Mouse (Mus musculus) kidney, embryonic 15.5 days (tissue): ENCODE data around the gene Capn8. TPM values are rescaled to one million over a fixed set of nuclear protein-coding genes. Genes with fewer than 3 reads are reported as not detected.

ENCODE experiments used
- ATAC-seq: fragments of 200-750 bp; cut with Nextera tagmentation; replicated peaks from 2 replicates; pipeline ENCODE4 v1.8.0; 2017; ENCODE audit warnings: moderate TSS enrichment; ENCODE audit not compliant: low FRiP score
- H3K27ac ChIP-seq: fragments of 300-500 bp; sonication (generic); 2 replicates; pipeline ENCODE4 v1.5.1; 2015; ENCODE audit warnings: mild to moderate bottlenecking, inconsistent platforms
- H3K27me3 ChIP-seq: fragments of 300-500 bp; sonication (generic); 2 replicates; pipeline ENCODE4 v1.6.1; 2015; ENCODE audit warnings: inconsistent platforms
- H3K36me3 ChIP-seq: fragments of 300-500 bp; sonication (generic); 2 replicates; pipeline ENCODE4 v1.6.1; 2015; ENCODE audit warnings: inconsistent platforms
- H3K4me1 ChIP-seq: fragments of 300-500 bp; sonication (generic); 2 replicates; pipeline ENCODE4 v1.6.1; 2015; ENCODE audit warnings: inconsistent platforms
- H3K4me2 ChIP-seq: fragments of 300-500 bp; sonication (generic); 2 replicates; pipeline ENCODE4 v1.6.1; 2015; ENCODE audit warnings: moderate library complexity, mild to moderate bottlenecking, inconsistent platforms
- H3K4me3 ChIP-seq: fragments of 300-500 bp; sonication (generic); replicated peaks from 2 replicates; pipeline ENCODE4 v1.5.1; 2015; ENCODE audit warnings: mild to moderate bottlenecking, inconsistent platforms
- H3K9ac ChIP-seq: fragments of 300-500 bp; sonication (generic); 2 replicates; pipeline ENCODE4 v1.6.1; 2015; ENCODE audit warnings: mild to moderate bottlenecking, inconsistent platforms
- H3K9me3 ChIP-seq: fragments of 300-500 bp; sonication (generic); replicated peaks from 2 replicates; pipeline ENCODE4 v1.6.1; 2016; ENCODE audit warnings: inconsistent platforms
- WGBS: fragments of 180-500 bp; shearing (Covaris S2); methylation state at CpG from one replicate; pipeline ENCODE4 v1.1.7; 2015; ENCODE audit warnings: mixed read lengths; 5-methylcytosine and 5-hydroxymethylcytosine counted together
- polyA plus RNA-seq: library from polyadenylated mRNA; unstranded; fragments of >200 nt; fragmentation: Nextera tagmentation; extraction: Ambion mirVana; gene quantifications from 2 replicates; pipeline ENCODE4 v1.2.1, GENCODE M21; 2015

Capn8 gene
- polyA plus RNA-seq = 0.19 TPM in 1 of 2 replicates, not detected in the other

GRCm38 (mm10) chr1:182564408-182565120 is at the start of gene Capn8:
Capn8 (plus strand) TSS chr1:182565007.
- H3K4me3 ChIP-seq = no peak within 1 kb of the TSS
- no peaks in the 10 kb centered on the region for H3K36me3 ChIP-seq
- 80% methylated on average over 5 of the region's 5 CpGs for WGBS
- H3K9ac ChIP-seq = no peak within 1 kb of the TSS
- H3K9me3 ChIP-seq = no peaks in the 10 kb centered on the region
- peaks cover 18% of the 10 kb centered on the region for H3K4me1 ChIP-seq
- H3K4me2 ChIP-seq = no peak within 1 kb of the TSS
- ATAC-seq = no peak
- no peak within 1 kb of the TSS for H3K27ac ChIP-seq
- 0 out of 2 replicates have a peak, but pooled peaks cover 3% of the 10 kb centered on the region for H3K27me3 ChIP-seq

DNA sequence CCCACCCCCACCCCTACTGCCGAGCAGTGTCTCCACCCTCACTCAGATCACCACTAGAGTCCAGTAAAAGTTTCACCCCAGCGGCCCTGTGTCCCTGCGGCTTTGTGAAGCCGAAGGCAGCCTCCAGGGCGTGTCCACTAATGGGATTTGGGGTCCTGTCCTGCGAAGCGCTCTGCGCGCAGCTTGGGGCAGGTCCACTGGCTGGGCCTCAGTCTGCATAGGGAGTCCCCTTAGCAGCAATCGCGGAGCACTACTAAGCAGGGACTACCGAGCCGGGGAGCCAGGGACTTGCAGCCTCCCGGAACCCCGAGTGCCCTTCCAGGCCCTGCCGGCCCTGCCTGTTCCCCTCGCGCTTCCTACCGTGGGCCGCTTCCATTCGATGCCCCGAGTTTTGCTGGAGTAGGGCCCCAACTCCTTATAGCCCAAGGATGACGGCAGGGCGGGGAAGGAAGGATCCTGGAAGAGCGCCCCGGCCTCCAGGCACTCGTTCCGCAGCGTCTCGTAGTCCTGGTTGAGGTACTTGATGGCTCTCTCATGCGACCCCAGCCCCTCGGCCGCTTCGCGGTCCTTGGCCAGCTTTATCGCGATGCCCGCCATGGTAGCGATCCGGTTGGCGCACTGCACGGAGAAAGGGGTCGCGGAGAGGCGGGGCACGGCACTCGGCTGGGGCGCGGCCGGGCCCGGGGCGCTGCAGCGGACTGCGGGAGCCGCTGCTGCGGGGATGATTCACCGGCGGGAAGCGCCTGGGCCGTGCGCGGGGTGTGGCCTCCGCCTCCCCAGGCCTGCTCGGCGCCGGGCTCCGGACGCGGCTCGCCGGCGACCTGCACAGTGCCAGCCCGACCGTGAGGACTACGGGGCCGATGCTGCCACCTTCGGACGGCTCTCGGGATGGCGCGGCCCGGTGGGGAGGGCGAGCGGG is 47.8 kb upstream of the Capn8 start, which contains the start of gene Capn2:
Gene Capn2, minus strand, starts transcription at position 851 of the 919 bp plus-strand sequence.
- Histone ChIP-seq H3K27ac (peak within 1 kb of the TSS; percentile 93), H3K9ac (peak within 1 kb of the TSS; percentile 93), H3K4me3 (peak within 1 kb of the TSS; percentile 82), H3K9me3 (no peaks in the 10 kb centered on the region), H3K36me3 (peaks cover 15% of the 10 kb centered on the region), H3K4me1 (peaks cover 71% of the 10 kb centered on the region), H3K4me2 (peak within 1 kb of the TSS; percentile 82), H3K27me3 (no peaks in the 10 kb centered on the region)
- under 1% methylated on average over 81 of the region's 84 CpGs for WGBS
- ATAC-seq = peak; percentile 93

DNA sequence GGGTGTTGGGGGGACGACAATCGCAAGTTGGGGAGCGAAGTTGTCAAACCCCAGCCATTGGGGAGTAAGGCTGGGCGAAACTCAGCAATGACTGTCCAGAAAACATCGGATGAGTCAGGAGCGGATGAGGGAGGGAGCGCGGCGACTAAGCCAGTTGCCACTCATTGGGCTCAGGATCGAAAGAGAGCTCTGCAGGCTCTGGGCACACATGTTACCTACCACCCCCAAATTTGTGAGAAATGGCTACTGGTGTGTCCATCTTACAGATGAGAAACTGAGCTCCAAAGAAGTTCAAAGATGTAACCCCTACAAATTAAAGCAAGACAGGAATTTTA is 47.2 kb upstream of the Capn8 start:
- Histone ChIP-seq H3K36me3 (peaks cover 8% of the 10 kb centered on the region), H3K27ac (peak overlapping the region; percentile 93), H3K4me1 (peaks cover 71% of the 10 kb centered on the region), H3K27me3 (no peaks in the 10 kb centered on the region), H3K4me3 (peak overlapping the region; percentile 82), H3K9me3 (no peaks in the 10 kb centered on the region), H3K9ac (peak overlapping the region; percentile 93), H3K4me2 (peak overlapping the region; percentile 82)
- 2% methylated on average over 10 of the region's 10 CpGs for WGBS
- peak; percentile 10; the same call in 1 of the 2 replicates for ATAC-seq

DNA sequence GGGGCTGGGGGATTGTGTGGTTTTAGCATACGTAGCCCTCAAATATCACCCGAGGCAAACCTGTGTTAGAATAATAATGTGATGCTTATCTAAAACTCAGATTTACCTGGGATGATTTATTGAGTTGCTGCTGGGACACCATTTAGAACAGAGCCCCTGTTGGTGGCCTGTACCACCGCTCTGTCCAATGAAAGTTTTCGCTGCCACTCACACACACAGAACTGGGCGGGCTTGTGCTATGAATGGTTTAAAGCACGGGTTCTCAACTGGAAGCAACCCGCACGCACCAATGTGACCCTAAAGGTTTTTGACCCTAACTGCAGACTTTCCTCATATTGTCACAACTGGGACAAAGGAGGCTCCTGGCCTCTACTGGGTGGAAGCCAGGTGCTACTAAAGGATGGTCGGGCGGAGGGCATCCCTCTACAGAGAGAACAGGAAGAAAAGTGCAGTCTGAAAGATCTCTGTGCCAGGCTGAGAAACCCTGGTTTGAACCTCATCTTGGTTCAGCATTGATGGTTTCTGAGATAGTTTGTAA is 46.6 kb upstream of the Capn8 start:
- peaks cover 66% of the 10 kb centered on the region for H3K4me1 ChIP-seq
- H3K4me2 ChIP-seq = peak overlapping the region; percentile 82
- H3K9ac ChIP-seq = no peak overlapping the region

GRCm38 (mm10) chr1:182518811-182519210 is 46.0 kb upstream of the Capn8 start:
- Histone ChIP-seq H3K4me1 (peaks cover 62% of the 10 kb centered on the region), H3K9ac (no peak overlapping the region), H3K36me3 (peaks cover 7% of the 10 kb centered on the region; the same call in 1 of the 2 replicates), H3K4me2 (no peak overlapping the region), H3K4me3 (no peak overlapping the region), H3K27me3 (no peaks in the 10 kb centered on the region), H3K27ac (no peak overlapping the region), H3K9me3 (no peaks in the 10 kb centered on the region)
- no peak for ATAC-seq
- WGBS = 83% methylated on average over 6 of the region's 6 CpGs

More for the DNA sequence above, 46.6 kb upstream of the Capn8 start:
- Histone ChIP-seq H3K4me3 (peak overlapping the region; percentile 82), H3K9me3 (no peaks in the 10 kb centered on the region), H3K27me3 (no peaks in the 10 kb centered on the region), H3K36me3 (peaks cover 7% of the 10 kb centered on the region; the same call in 1 of the 2 replicates), H3K27ac (no peak overlapping the region)
- no peak for ATAC-seq
- 64% methylated on average over 10 of the region's 10 CpGs for WGBS

GRCm38 (mm10) chr1:182519341-182519740 is 45.5 kb upstream of the Capn8 start:
- H3K27me3 ChIP-seq = no peaks in the 10 kb centered on the region

DNA sequence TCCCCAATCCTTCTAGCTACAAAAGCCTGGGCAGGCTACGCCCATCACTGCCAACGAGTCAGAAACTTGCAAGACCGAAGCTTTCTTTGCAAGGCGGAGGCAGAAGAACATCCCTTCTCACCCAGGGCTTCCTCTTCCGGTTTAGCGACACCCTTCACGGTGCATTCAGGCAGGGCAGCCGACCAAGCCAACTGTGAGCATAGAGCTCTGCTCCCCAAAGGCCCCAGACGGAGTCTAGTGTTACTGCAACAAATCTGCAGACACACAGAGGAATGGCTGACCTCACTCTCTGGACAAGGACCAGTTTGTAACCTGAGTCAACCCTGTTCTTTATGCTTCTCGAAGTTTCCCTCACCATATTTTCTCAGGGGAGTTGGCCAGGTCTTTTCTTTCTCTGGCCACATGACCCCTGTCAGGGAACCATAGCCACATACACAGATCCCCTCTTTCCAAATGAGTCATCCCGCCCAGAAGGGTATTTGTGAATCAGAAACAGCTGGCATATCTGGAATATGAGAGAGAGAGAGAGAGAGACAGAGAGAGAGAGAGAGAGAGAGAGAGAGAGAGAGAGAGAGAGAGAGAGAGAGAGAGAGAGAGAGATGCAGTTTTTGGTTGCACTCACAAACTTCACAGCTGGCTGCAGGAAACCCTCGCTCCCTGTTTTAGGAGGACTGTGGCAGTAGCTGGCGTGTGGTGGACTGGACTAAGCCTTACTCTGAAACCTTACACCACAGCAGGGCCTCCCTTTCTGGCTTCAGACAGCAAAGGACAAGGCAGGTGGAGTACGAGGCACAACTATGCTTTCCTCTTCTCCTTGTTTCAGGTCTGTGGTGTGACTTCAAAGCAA is 44.5 kb upstream of the Capn8 start:
- no peak overlapping the region for H3K9ac ChIP-seq
- peak; percentile 55 for ATAC-seq
- no peak overlapping the region; the same call in 1 of the 2 replicates for H3K4me3 ChIP-seq
- H3K4me2 ChIP-seq = peak overlapping the region; percentile 32
- 0 out of 2 replicates have a peak, but pooled peaks cover under 1% of the 10 kb centered on the region for H3K36me3 ChIP-seq
- WGBS = 14% methylated on average over 14 of the region's 14 CpGs
- H3K9me3 ChIP-seq = no peaks in the 10 kb centered on the region
- peak overlapping the region; percentile 89 for H3K27ac ChIP-seq
- peaks cover 52% of the 10 kb centered on the region for H3K4me1 ChIP-seq
- H3K27me3 ChIP-seq = no peaks in the 10 kb centered on the region

More at GRCm38 (mm10) chr1:182519341-182519740, 45.5 kb upstream of the Capn8 start:
- H3K4me3 ChIP-seq = no peak overlapping the region
- H3K4me1 ChIP-seq = peaks cover 57% of the 10 kb centered on the region
- H3K36me3 ChIP-seq = peaks cover 5% of the 10 kb centered on the region; the same call in 1 of the 2 replicates
- H3K4me2 ChIP-seq = 0 out of 2 replicates have a peak overlapping the region, but pooled peaks have one; percentile 32
- H3K9ac ChIP-seq = no peak overlapping the region
- H3K9me3 ChIP-seq = no peaks in the 10 kb centered on the region
- ATAC-seq = no peak
- 72% methylated on average over 5 of the region's 5 CpGs for WGBS
- H3K27ac ChIP-seq = peak overlapping the region; percentile 89

GRCm38 (mm10) chr1:182520938-182521500 is 43.8 kb upstream of the Capn8 start:
- Histone ChIP-seq H3K9me3 (no peaks in the 10 kb centered on the region), H3K4me1 (peaks cover 45% of the 10 kb centered on the region), H3K4me3 (no peak overlapping the region), H3K27ac (peak overlapping the region; percentile 89), H3K9ac (no peak overlapping the region), H3K27me3 (no peaks in the 10 kb centered on the region), H3K4me2 (no peak overlapping the region), H3K36me3 (no peaks in the 10 kb centered on the region)
- 62% methylated on average over 8 of the region's 8 CpGs for WGBS
- ATAC-seq = no peak

DNA sequence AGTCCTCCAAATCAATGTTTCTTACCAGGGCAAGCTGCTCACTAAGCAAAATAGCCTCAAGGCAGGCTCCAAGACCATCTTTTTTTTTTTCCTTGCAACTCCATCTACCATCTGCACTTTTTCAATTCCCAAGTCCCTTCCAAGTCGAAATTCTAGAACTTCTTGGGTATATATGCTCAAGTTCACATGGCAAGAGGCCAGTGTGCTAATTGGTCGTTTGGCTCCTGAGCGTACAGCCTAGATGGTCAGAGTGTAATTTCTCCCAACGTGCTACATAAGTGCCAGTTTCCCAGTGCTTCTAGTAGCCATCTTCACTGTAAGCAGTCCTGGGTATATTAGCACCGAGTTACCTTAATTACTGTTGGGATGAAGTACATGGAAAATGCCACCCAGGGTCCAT is 41.8 kb upstream of the Capn8 start:
- Histone ChIP-seq H3K27me3 (peaks cover 12% of the 10 kb centered on the region; the same call in 1 of the 2 replicates), H3K4me2 (no peak overlapping the region), H3K9ac (no peak overlapping the region), H3K9me3 (no peaks in the 10 kb centered on the region), H3K27ac (no peak overlapping the region), H3K4me1 (peaks cover 48% of the 10 kb centered on the region), H3K36me3 (no peaks in the 10 kb centered on the region), H3K4me3 (no peak overlapping the region)
- WGBS = 83% methylated on average over 5 of the region's 5 CpGs
- no peak for ATAC-seq

DNA sequence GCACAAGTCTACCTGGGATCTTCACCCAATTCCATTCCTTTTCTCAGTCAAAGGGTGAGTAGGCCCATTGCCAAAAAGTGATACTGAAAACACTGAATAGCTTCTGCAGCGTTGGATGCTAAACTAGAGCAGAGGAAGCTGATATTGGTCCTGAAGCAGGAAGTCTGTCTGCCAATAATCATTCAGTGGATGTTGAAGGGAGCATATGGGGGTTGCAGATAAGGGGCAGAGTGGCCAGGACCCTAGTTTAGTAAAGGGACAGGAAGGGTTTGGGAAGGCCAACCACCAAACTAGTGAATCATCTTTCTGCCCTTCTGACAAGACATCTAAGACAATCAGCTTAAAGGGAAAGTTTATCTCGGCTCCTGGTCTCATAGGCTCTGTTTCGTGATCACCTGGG is 41.1 kb upstream of the Capn8 start:
- H3K4me2 ChIP-seq = no peak overlapping the region
- peaks cover 18% of the 10 kb centered on the region for H3K27me3 ChIP-seq
- H3K27ac ChIP-seq = no peak overlapping the region
- H3K9ac ChIP-seq = no peak overlapping the region
- no peak for ATAC-seq
- 86% methylated on average over 3 of the region's 3 CpGs for WGBS
- H3K9me3 ChIP-seq = no peaks in the 10 kb centered on the region
- peaks cover 49% of the 10 kb centered on the region for H3K4me1 ChIP-seq
- H3K4me3 ChIP-seq = no peak overlapping the region
- no peaks in the 10 kb centered on the region for H3K36me3 ChIP-seq

GRCm38 (mm10) chr1:182525601-182526000 is 39.2 kb upstream of the Capn8 start:
- Histone ChIP-seq H3K27me3 (peaks cover 19% of the 10 kb centered on the region), H3K4me3 (no peak overlapping the region), H3K9me3 (no peaks in the 10 kb centered on the region), H3K36me3 (no peaks in the 10 kb centered on the region), H3K9ac (no peak overlapping the region), H3K4me2 (no peak overlapping the region), H3K27ac (no peak overlapping the region), H3K4me1 (peaks cover 32% of the 10 kb centered on the region)
- 96% methylated on average over 3 of the region's 3 CpGs for WGBS
- no peak for ATAC-seq
